Mouse (Mus musculus): ENCODE data around the gene Lhfpl5. TPM values are rescaled to one million over a fixed set of nuclear protein-coding genes. Genes with fewer than 3 reads are reported as not detected.

Lhfpl5 gene
- total RNA-seq, 2 experiments from 2014 or later = not detected

DNA sequence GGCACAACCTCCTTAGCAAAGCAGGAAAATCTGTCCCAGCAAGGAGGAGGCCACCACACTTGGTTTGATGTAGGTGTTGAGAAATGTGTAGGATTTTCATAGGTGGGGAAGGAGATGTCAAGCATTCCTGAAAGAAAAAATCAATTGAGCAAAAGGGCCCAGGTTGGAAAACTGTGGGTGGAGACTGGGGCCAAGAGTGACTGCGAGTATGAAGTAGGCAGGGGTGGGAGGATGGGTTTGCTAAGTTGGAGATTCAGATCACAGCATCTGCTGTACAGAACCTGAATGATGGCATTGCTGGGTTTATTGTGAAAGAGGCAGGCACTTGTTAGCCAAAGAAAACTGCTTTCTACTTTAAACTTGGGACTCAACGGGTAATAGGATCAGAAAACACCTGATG, 49.4 kb downstream of the Lhfpl5 start:
- no peak for ATAC-seq (replicated peaks; ENCODE audit: poor library complexity)

DNA sequence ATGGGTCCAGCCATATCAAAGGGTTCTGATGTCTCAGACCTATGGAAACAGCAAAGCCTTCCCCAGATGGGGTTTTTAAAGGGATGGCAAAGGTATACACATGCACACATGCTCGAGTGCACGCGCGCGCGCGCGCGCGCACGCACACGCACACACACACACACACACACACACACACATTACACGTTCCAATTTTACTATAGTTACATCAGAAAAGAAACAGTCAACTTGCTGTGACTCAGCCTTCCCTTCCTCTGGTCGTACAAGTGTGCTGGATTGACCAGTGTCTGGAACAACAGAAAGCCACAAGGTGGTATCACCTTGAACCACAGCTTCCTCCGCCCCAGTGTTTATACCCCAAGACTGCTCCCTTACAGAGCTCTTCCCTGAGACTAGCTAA, 49.9 kb downstream of the Lhfpl5 start:
- ATAC-seq (replicated peaks; ENCODE audit: poor library complexity) = peak; percentile 27

DNA sequence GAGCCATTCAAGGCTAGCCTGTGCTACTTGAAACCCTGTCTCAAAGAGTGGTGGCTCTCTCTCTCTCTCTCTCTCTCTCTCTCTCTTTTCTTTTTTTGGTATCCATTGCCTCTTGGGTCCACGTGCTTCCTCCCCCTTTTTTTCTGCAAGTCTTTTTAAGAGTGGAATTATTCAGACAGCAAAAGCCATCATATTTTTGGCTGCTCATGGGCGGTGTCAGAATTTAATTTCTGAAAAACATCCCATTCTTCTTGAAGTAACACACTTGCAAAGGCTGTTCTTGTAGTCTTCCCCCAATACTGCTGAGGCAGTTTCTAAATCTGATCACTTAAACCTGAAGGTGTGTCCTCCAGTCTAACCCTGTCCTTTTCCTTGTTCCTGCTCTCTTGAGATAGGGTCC, 51.5 kb downstream of the Lhfpl5 start:
- no peak for ATAC-seq (replicated peaks; ENCODE audit: poor library complexity)

DNA sequence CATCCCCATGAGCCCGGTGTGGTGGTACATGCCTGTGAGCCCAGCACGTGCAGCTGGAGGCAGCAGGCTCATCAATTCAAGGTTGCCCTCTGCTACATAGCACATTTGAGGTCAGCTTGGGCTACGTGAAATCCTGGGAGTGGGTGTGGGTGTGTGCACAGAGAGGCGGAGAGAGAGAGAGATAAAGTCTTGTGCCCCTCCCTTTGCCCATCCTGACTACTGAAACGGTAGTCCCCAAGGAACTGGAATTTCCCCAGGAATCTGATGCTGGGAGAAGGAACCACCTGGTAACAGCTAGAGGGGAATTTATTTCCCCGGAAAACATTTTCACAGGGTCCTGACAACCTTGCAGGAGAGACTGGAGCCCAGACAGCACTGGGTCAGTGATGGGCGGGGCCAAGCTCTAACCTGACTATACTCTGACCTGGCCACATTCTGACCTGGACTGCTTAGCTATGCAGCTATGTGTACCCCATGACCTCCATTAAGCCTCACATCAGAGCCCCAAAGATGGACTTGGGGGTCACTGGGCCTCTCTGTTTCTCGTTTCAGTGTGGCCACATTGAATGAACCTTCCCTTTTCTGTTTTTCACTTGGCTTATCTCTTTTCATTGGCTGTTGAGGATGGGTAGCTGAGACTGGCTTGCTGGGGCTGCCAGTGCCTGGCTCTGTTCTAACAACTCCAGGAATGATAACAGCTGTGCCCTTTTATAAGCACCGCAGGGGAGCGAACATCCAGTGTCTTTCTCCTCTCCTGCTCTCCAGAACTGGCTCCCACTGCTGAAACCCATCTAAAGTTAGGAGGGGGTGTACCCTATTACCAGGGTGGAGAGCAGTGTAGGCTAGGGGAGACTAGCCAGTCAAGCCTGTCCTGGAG, 53.0 kb downstream of the Lhfpl5 start:
- no peak for ATAC-seq (replicated peaks; ENCODE audit: poor library complexity)

DNA sequence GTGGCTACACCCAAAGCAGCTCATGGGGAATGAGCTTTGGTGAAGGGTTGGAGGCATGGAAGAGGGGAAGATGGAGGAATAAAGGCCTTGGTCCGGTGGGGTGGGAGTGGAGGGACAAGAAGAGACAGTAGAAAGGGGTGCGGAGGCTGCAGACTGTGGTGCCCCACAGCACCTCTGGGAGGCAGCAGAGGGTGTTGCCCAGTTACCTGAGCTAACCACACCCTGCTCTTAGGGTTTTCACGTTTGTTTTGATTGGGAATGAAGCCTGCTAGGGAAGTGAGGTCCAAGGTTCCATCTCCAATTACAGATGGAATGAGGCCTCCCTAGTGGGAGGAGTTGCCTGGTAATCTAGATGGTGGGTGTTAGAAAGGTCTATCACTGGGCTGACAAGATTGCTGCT, 53.7 kb downstream of the Lhfpl5 start:
- no peak for ATAC-seq (replicated peaks; ENCODE audit: poor library complexity)

Other genes starting within 250 kb of the Lhfpl5 start
- 3,042 and 3,166 TPM in 2 replicates for gene Rpl10a, start 247.2 kb upstream of the Lhfpl5 start, total RNA-seq (2015)
- gene Rpl10a, start 247.2 kb upstream of the Lhfpl5 start, total RNA-seq (2017) = 795 and 921 TPM in 2 replicates
- gene Tead3, start 224.8 kb upstream of the Lhfpl5 start, total RNA-seq (2015) = 0.15 and 1.9 TPM in 2 replicates
- gene Tead3, start 224.8 kb upstream of the Lhfpl5 start, total RNA-seq (2017) = 0.04 TPM in 1 of 2 replicates, not detected in the other
- gene Tulp1, start 210.4 kb upstream of the Lhfpl5 start, total RNA-seq (2015) = not detected in 2 replicates
- gene Tulp1, start 210.4 kb upstream of the Lhfpl5 start, total RNA-seq (2017) = not detected in 2 replicates
- gene Fkbp5, start 58.1 kb upstream of the Lhfpl5 start, total RNA-seq (2015) = 25.8 and 30.0 TPM in 2 replicates
- 40.2 and 58.9 TPM in 2 replicates for gene Fkbp5, start 58.1 kb upstream of the Lhfpl5 start, total RNA-seq (2017)
- gene Armc12, start 44.8 kb upstream of the Lhfpl5 start, total RNA-seq (2015) = not detected in 2 replicates
- gene Armc12, start 44.8 kb upstream of the Lhfpl5 start, total RNA-seq (2017) = not detected in 2 replicates
- not detected in 2 replicates for gene Clpsl2, start 26.2 kb upstream of the Lhfpl5 start, total RNA-seq (2015)
- gene Clpsl2, start 26.2 kb upstream of the Lhfpl5 start, total RNA-seq (2017) = not detected in 2 replicates
- gene Clps, start 14.9 kb upstream of the Lhfpl5 start, total RNA-seq (2015) = not detected in 2 replicates
- not detected in 2 replicates for gene Clps, start 14.9 kb upstream of the Lhfpl5 start, total RNA-seq (2017)
- gene Srpk1, start 47.1 kb downstream of the Lhfpl5 start, total RNA-seq (2015) = 129 and 131 TPM in 2 replicates
- 134 and 140 TPM in 2 replicates for gene Srpk1, start 47.1 kb downstream of the Lhfpl5 start, total RNA-seq (2017)
- 1.3 and 3.0 TPM in 2 replicates for gene Slc26a8, start 114.6 kb downstream of the Lhfpl5 start, total RNA-seq (2015)
- gene Slc26a8, start 114.6 kb downstream of the Lhfpl5 start, total RNA-seq (2017) = 0.21 and 1.5 TPM in 2 replicates
- gene Mapk14, start 115.7 kb downstream of the Lhfpl5 start, total RNA-seq (2015) = 111 TPM in 2 replicates
- gene Mapk14, start 115.7 kb downstream of the Lhfpl5 start, total RNA-seq (2017) = 100 and 110 TPM in 2 replicates
- 4.3 and 6.5 TPM in 2 replicates for gene AC170998.1, start 150.4 kb downstream of the Lhfpl5 start, total RNA-seq (2015)
- 1.1 and 5.1 TPM in 2 replicates for gene AC170998.1, start 150.4 kb downstream of the Lhfpl5 start, total RNA-seq (2017)
- 1.3 and 2.2 TPM in 2 replicates for gene Mapk13, start 193.7 kb downstream of the Lhfpl5 start, total RNA-seq (2015)
- gene Mapk13, start 193.7 kb downstream of the Lhfpl5 start, total RNA-seq (2017) = 1.1 and 4.8 TPM in 2 replicates
- gene Brpf3, start 225.4 kb downstream of the Lhfpl5 start, total RNA-seq (2015) = 29.5 and 29.9 TPM in 2 replicates
- 3.4 and 3.9 TPM in 2 replicates for gene Brpf3, start 225.4 kb downstream of the Lhfpl5 start, total RNA-seq (2017)

Measured in megakaryocyte progenitor cell, adult 5-6 weeks (primary cell).